Mouse (Mus musculus) bone marrow macrophage, adult 2 months (primary cell): ENCODE measurements around the gene Gria3.

Experiments used
- CTCF ChIP-seq: IDR thresholded peaks from 2 replicates; pipeline ENCODE4 v1.5.1; 2012; ENCODE audit warnings: low read depth, mild to moderate bottlenecking, low read length, moderate library complexity
- POLR2A ChIP-seq: IDR thresholded peaks from 2 replicates; pipeline ENCODE4 v1.6.1; 2012; ENCODE audit warnings: mild to moderate bottlenecking, low read depth, low read length, borderline replicate concordance

- TF ChIP-seq POLR2A: no peak
- TF ChIP-seq CTCF: no peak
Observed at GRCm38 (mm10) chrX:41505371-41505770, 104.7 kb downstream of the Gria3 start.
